Mouse (Mus musculus) cortical plate, adult 2 months (tissue): ENCODE data around the gene Phldb2. TPM values are rescaled to one million over a fixed set of nuclear protein-coding genes. Genes with fewer than 3 reads are reported as not detected.

Experiments
- H3K27ac ChIP-seq: fragments of 200-500 bp; 2 replicates; pipeline ENCODE4 v1.5.1; 2012; ENCODE audit warnings: low read length, control low read depth, inconsistent platforms; ENCODE audit not compliant: insufficient read depth
- H3K4me1 ChIP-seq: fragments of 200-500 bp; 2 replicates; pipeline ENCODE4 v1.6.1; 2011; ENCODE audit warnings: low read length; ENCODE audit not compliant: control insufficient read depth, insufficient read depth
- H3K4me3 ChIP-seq: fragments of 200-500 bp; 2 replicates; pipeline ENCODE4 v1.5.1; 2011; ENCODE audit warnings: mild to moderate bottlenecking, low read length, control low read depth; ENCODE audit not compliant: insufficient read depth
- CTCF ChIP-seq: fragments of 200-500 bp; IDR thresholded peaks from 2 replicates; pipeline ENCODE4 v1.5.1; 2011; ENCODE audit warnings: mild to moderate bottlenecking, control low read depth, low read length; ENCODE audit not compliant: insufficient read depth; ENCODE audit errors: extremely low read depth
- POLR2A ChIP-seq: fragments of 200-500 bp; IDR thresholded peaks from 2 replicates; pipeline ENCODE4 v1.6.1; 2011; ENCODE audit warnings: mild to moderate bottlenecking, low read length, control low read depth; ENCODE audit not compliant: insufficient read depth; ENCODE audit errors: extremely low read depth
- polyA plus RNA-seq: library from polyadenylated mRNA; depleted of rRNA; stranded (reverse); fragments of >200 nt; gene quantifications from 2 replicates; pipeline ENCODE4 v1.2.3, GENCODE M21; 2012; rRNA removed

The Phldb2 gene
- polyA plus RNA-seq, result 5.3 and 5.4 TPM in 2 replicates

DNA sequence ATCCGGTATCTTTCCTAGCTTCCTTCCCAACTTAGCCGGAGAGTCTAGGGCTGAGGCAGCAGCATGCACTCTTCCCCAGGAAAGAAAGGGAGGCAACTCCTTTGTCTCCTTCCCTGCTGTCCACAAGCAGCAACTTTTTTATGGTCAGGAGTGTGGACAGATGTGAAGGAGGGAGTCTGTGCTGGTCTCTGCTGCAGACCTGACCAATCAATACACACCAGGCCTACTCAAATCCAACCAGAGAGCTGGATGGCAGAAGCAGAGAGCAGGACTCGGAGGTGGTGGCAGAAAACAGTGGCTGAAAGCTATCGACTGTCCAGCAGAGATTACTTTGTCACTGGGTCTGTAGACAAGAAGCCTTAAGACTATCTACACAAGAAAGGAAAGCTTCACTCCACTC lies at the start of gene Phldb2:
Phldb2 (minus strand) TSS at position 205 of the 400 bp plus-strand sequence.
- no peak within 1 kb of the TSS for H3K27ac ChIP-seq
- H3K4me1 ChIP-seq, result no peaks in the 10 kb centered on the region
- no peak within 1 kb of the TSS for H3K4me3 ChIP-seq
- TF ChIP-seq POLR2A (no peak), CTCF (no peak)

GRCm38 (mm10) chr16:46001550-46002166 lies 48.3 kb upstream of the Phldb2 start:
- TF ChIP-seq CTCF (no peak), POLR2A (no peak)
- Histone ChIP-seq H3K27ac (no peak overlapping the region), H3K4me3 (no peak overlapping the region), H3K4me1 (peaks cover 3% of the 10 kb centered on the region; the same call in 1 of the 2 replicates)

DNA sequence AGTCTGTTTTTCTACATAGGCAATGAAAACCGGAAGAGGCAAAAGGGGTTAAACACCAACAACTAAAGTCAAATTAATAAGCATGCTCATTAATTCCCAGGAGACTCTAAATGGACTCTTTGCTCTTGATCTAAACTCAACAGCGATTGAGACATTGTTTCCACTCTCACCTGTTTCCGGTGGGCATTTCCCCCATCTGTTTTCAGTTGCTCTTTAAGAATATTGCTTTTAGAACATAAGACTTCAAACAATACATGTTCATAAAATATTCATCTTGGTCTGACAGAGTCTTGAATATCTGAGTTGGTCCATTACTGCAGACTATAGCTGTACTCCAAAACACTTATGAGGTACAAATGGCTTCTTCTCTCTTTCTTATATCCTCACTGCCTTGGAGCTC lies 47.6 kb upstream of the Phldb2 start:
- Histone ChIP-seq H3K4me1 (peaks cover 7% of the 10 kb centered on the region; the same call in 1 of the 2 replicates), H3K4me3 (no peak overlapping the region), H3K27ac (no peak overlapping the region)
- TF ChIP-seq CTCF (no peak), POLR2A (no peak)

DNA sequence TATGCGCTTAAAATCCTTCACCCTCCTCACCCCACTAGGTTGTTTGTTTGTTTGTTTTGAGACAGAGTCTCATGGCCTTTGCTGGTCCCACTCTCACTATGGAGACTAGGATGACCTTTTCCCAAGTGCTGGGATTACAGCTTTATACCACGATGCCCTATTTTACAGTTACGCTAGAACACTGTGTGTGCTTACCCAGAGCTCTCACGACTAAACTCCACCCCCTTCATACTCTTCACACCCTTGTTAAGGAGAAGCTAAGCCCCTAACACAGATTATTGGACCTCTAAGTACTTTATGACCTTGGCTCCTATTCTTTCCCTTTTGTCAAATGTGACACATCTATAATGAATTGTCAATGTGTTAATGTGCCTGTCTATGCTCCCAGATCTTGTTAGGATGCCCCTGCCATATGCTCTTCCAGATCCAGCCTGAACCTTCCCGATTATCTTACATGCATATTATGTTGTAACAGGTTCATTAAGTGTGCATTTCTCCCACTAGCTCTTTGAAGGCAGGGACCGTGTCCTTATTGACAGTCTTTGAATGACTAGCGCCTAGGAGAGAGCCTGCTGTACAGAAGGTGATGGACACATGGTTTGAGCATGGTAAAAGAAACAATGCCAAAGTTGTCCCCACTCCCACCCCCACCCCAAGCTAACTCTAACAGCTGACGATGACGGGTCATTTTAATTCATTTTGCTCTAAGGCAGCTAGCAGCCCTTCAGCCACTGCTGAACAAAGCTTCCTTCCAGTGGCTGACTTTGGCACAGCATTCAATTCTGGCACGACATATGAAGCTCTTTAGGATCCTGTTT lies 46.2 kb upstream of the Phldb2 start:
- Histone ChIP-seq H3K4me1 (peaks cover 7% of the 10 kb centered on the region; the same call in 1 of the 2 replicates), H3K27ac (no peak overlapping the region), H3K4me3 (no peak overlapping the region)
- TF ChIP-seq POLR2A, result no peak
- TF ChIP-seq CTCF, result no peak

GRCm38 (mm10) chr16:45998231-45998630 lies 44.8 kb upstream of the Phldb2 start:
- Histone ChIP-seq H3K4me3 (no peak overlapping the region), H3K27ac (no peak overlapping the region), H3K4me1 (peaks cover 7% of the 10 kb centered on the region; the same call in 1 of the 2 replicates)
- no peak for TF ChIP-seq POLR2A
- TF ChIP-seq CTCF, result no peak

DNA sequence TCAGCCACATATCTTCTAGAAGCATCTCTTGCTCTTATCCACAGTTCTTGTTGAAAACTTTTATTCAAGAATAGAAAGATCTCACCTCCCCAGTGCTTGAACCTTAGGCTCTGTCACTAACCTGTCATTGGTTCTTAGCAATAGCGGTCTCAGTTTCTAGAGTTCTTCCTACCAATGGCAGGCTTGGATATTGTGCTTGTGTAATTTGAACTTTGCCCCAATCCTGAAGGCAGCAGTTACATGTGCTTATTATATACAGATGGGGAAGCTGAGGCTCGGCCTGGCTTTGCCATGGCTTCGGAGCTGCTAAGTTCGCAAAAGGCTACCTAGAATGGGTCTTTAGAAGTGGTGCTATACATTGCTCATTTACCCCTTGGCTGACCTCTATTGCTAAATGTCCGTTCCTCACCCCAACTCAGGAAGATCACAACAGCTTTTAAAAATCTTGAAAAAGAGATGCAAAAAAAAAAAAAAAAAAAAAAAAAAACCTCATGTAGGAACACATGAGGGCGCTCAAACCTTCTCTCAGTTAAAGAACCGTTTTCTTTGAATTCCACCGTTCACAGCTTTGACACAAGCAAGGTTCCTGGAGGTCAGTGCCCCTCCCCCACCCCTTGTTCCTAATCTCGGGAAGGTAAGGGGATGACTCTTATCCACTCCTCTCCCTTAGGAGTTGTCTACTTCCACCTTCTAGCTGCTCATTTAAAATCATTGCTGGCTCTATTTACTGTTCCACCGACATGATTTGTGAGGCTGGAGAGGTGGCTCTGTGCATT lies 37.7 kb upstream of the Phldb2 start:
- Histone ChIP-seq H3K4me3 (no peak overlapping the region), H3K27ac (no peak overlapping the region), H3K4me1 (peaks cover 1% of the 10 kb centered on the region; the same call in 1 of the 2 replicates)
- peak; percentile 24; the same call in 1 of the 2 replicates for TF ChIP-seq CTCF
- TF ChIP-seq POLR2A, result no peak

DNA sequence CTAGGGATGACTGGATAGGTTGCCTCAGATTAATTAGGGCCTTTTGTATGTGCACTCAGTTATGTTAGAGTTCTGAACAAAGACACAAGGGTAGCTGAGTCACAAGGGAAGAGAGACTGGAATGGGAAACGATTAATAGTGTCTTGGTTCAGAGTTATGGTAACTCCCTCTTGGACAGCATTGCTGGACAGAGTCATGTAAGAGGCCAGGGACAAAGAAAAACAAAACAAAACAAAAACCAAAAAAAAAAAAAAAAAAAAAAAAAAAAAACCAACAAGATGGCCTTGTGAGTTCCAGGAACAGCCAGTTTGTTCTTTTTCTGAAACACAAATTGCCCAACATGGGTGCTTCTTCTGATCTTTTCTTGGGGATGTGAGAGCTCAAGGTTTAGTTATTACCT lies 32.8 kb upstream of the Phldb2 start:
- TF ChIP-seq CTCF (no peak), POLR2A (no peak)
- no peaks in the 10 kb centered on the region for H3K4me1 ChIP-seq
- no peak overlapping the region for H3K27ac ChIP-seq
- H3K4me3 ChIP-seq, result no peak overlapping the region

GRCm38 (mm10) chr16:45984610-45985606 lies 31.5 kb upstream of the Phldb2 start:
- Histone ChIP-seq H3K4me1 (no peaks in the 10 kb centered on the region), H3K27ac (no peak overlapping the region), H3K4me3 (no peak overlapping the region)
- TF ChIP-seq POLR2A, result no peak
- no peak for TF ChIP-seq CTCF
